Mouse (Mus musculus): ENCODE measurements around the gene Arid1b. TPM values are rescaled to one million over a fixed set of nuclear protein-coding genes. Genes with fewer than 3 reads are reported as not detected.
A peak's percentile ranks its signal among the peaks of the same experiment; 100 is the strongest.

Arid1b gene
- polyA plus RNA-seq, 1 experiment from 2014 or later: 12.9 TPM

DNA sequence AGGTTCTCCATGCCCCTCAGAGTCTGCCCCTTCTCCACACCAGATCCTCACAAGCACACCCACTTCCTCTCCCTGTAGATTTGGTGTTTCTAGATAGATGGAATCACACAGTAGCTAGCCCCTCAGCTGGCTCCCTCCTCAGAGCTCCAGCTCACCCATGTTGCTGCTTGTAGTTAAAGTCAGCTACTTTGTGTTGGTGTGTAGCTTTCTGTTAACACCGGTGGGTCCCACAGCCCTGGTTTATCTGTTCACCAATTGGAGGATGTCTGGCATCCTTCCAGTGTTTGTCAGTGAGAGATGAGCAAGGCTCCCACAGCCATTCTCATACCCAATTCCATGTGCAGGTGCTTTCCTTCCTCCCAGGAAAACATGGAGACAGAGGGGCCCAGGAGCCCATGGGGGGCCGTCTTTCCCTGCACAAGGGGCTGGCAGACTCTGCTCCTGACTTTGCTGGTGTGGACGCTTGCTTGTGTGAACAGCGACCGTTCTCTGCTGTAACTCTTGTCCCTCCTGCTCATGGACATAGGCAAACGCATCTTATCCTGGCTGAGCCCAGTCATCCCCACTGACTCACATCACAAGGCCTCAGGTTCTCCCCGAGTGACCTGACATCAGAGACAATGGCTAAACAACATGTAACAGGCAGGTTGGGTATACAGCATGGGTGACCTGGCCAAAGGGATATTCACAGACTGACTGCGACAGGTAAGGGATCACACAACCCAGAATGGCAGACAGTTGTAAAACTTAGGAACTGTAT lies 200.2 kb downstream of the Arid1b start:
- no peak overlapping the region for H3K9ac ChIP-seq
- H3K36me3 ChIP-seq: no peaks in the 10 kb centered on the region
- H3K27ac ChIP-seq: no peak overlapping the region
- H3K4me1 ChIP-seq: peaks cover 45% of the 10 kb centered on the region
- no peak overlapping the region for H3K4me2 ChIP-seq
- ATAC-seq (replicated peaks; ENCODE audit: low FRiP score): no peak
- whole genome bisulfite sequencing: 78% methylated on average over 8 of the region's 8 CpGs
- H3K4me3 ChIP-seq (replicated peaks): no peak overlapping the region
- H3K27me3 ChIP-seq: no peaks in the 10 kb centered on the region
- no peaks in the 10 kb centered on the region for H3K9me3 ChIP-seq (replicated peaks)

DNA sequence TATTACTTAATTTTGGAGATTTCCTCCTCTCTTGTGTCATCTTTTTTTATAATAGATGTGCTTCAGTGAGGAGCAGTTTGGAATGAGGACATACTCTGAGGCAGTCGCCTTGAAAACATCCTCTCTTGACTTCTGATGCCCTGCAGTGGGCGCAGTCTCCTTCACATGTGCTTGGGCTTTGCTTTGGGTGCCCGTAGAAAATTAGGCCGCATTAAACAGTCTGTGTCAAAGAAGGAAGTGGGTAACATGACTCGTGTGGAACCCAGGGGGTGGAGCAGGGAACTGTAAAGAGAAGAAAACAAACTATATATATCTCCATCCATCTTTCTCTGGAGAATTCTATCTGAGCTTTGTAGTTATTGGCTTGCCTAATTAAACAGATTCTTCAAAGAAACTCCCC lies 201.3 kb downstream of the Arid1b start:
- no peaks in the 10 kb centered on the region for H3K36me3 ChIP-seq
- no peak overlapping the region for H3K27ac ChIP-seq
- ATAC-seq (replicated peaks; ENCODE audit: low FRiP score): 0 out of 2 replicates have a peak, but pooled peaks have one; percentile 11
- 33% methylated on average over 5 of the region's 5 CpGs for WGBS
- no peak overlapping the region for H3K9ac ChIP-seq
- no peak overlapping the region for H3K4me3 ChIP-seq (replicated peaks)
- H3K9me3 ChIP-seq (replicated peaks): no peaks in the 10 kb centered on the region
- no peak overlapping the region for H3K4me2 ChIP-seq
- no peaks in the 10 kb centered on the region for H3K27me3 ChIP-seq
- H3K4me1 ChIP-seq: peaks cover 40% of the 10 kb centered on the region

DNA sequence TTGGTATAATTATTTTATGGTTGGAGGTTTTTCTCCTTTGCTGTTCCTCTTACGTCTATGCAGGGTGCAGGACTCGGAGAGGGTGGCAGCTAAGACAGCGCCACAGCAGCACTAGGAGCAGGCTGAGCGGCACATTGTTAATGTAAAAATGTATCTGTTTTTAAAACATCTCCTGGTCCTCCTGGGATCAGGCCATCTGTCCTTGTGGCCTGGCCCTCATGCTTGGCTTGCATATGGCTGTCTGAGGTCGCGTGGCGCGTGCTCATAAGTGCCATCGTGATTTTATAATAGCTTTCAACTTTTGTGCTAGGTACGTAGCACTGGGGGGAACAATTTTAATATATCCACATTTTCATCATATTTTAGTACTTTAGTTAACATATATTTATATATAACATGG lies 201.9 kb downstream of the Arid1b start:
- Histone ChIP-seq H3K9me3 (replicated peaks) (no peaks in the 10 kb centered on the region), H3K4me2 (no peak overlapping the region), H3K9ac (no peak overlapping the region), H3K4me3 (replicated peaks) (no peak overlapping the region), H3K36me3 (no peaks in the 10 kb centered on the region), H3K4me1 (peaks cover 36% of the 10 kb centered on the region), H3K27ac (no peak overlapping the region), H3K27me3 (no peaks in the 10 kb centered on the region)
- WGBS: 81% methylated on average over 10 of the region's 10 CpGs
- ATAC-seq (replicated peaks; ENCODE audit: low FRiP score): no peak

DNA sequence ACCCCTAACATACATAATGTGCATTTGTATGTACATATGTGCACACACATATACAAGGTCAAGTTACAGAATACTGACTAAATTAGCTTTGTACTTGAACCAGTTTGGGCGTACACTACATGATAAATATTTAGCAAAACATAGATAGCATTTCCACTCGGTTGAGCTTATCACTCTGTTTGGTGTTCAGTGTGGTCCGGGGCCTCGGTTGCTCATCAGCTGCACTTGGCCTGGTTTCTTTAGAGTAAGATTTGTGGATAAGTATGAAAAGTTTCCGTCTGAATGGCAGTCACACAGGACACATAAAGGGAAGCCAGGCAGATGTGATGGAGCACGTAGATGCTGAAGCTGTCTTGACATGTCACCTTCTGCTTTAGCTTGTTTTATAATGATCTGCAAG lies 202.4 kb downstream of the Arid1b start:
- no peak overlapping the region for H3K27ac ChIP-seq
- no peak for ATAC-seq (replicated peaks; ENCODE audit: low FRiP score)
- WGBS: 83% methylated on average over 6 of the region's 6 CpGs

DNA sequence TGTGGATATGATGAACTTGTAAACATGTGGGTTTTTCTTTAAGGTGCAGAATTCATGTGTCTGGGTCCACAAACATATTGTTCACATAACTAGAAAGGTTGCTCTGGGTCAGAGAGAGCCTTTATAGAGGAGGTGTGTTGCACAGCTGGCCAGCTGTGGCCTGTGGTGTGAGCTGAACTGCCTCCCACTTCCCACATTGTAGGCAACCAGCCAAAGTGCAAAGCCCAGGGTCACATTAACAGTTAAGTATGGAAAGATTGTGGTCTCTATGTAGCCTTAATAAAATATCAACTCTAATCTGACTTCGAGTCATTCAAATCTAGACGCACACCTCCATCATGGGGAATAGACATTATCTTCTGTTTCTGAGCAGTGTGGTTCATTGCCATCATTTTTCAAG lies 203.0 kb downstream of the Arid1b start:
- ATAC-seq (replicated peaks; ENCODE audit: low FRiP score): no peak
- Histone ChIP-seq H3K4me2 (no peak overlapping the region), H3K4me3 (replicated peaks) (no peak overlapping the region), H3K9ac (no peak overlapping the region), H3K9me3 (replicated peaks) (no peaks in the 10 kb centered on the region), H3K36me3 (no peaks in the 10 kb centered on the region), H3K27ac (no peak overlapping the region), H3K27me3 (no peaks in the 10 kb centered on the region), H3K4me1 (peaks cover 33% of the 10 kb centered on the region)
- whole genome bisulfite sequencing: 86% methylated on average over 2 of the region's 2 CpGs

More for the DNA sequence above, 202.4 kb downstream of the Arid1b start:
- Histone ChIP-seq H3K4me3 (replicated peaks) (no peak overlapping the region), H3K4me2 (no peak overlapping the region), H3K9me3 (replicated peaks) (no peaks in the 10 kb centered on the region), H3K27me3 (no peaks in the 10 kb centered on the region), H3K4me1 (peaks cover 33% of the 10 kb centered on the region), H3K36me3 (no peaks in the 10 kb centered on the region), H3K9ac (no peak overlapping the region)

DNA sequence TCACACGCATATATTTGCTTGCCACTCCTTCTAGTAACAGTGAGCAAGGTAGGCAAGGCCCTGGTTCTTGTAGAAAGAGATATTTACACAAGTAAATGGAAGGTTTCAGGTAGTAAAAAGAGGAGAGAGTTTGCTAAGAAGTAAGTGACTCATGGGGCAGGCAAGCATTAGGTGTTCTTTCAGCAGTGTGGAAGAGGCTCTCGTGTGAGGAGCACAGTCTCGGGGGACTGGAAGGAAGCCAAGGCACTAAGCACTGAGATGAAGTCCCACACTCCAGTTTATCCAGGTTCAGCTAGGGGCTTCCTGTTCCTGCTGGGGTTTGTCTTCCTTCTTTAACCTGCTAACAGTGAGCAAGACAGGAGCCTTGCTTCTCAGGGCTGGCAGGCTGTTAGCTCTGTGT lies 203.6 kb downstream of the Arid1b start:
- ATAC-seq (replicated peaks; ENCODE audit: low FRiP score): no peak
- H3K4me3 ChIP-seq (replicated peaks): no peak overlapping the region
- H3K27ac ChIP-seq: no peak overlapping the region
- H3K4me2 ChIP-seq: no peak overlapping the region
- no peaks in the 10 kb centered on the region for H3K27me3 ChIP-seq
- H3K4me1 ChIP-seq: peaks cover 35% of the 10 kb centered on the region
- no peaks in the 10 kb centered on the region for H3K36me3 ChIP-seq
- 79% methylated on average over 3 of the region's 3 CpGs for WGBS
- no peak overlapping the region for H3K9ac ChIP-seq
- no peaks in the 10 kb centered on the region for H3K9me3 ChIP-seq (replicated peaks)

DNA sequence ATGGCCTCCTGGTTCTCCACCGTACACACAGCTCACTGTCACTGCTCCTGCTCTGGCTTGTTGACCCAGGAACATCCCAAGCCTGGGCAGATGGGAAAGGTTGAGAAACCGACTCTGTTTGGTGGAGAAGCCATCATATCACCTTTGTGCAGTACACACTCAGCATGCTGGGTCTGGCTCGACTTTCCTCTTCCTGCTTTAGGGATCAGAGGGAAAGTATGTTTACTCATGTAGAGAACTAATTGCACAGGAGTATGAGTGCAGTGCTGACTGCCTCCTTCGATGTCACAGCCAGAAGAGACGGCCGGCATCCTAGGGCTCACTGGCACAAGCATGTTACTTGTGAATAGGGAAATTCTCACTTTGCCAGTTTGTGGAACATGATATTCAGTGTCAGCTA lies 204.1 kb downstream of the Arid1b start:
- no peaks in the 10 kb centered on the region for H3K27me3 ChIP-seq
- no peaks in the 10 kb centered on the region for H3K9me3 ChIP-seq (replicated peaks)
- H3K4me2 ChIP-seq: no peak overlapping the region
- no peak overlapping the region for H3K4me3 ChIP-seq (replicated peaks)
- H3K36me3 ChIP-seq: no peaks in the 10 kb centered on the region
- WGBS: 58% methylated on average over 6 of the region's 6 CpGs
- H3K4me1 ChIP-seq: peaks cover 39% of the 10 kb centered on the region
- no peak for ATAC-seq (replicated peaks; ENCODE audit: low FRiP score)
- H3K9ac ChIP-seq: no peak overlapping the region
- no peak overlapping the region for H3K27ac ChIP-seq

DNA sequence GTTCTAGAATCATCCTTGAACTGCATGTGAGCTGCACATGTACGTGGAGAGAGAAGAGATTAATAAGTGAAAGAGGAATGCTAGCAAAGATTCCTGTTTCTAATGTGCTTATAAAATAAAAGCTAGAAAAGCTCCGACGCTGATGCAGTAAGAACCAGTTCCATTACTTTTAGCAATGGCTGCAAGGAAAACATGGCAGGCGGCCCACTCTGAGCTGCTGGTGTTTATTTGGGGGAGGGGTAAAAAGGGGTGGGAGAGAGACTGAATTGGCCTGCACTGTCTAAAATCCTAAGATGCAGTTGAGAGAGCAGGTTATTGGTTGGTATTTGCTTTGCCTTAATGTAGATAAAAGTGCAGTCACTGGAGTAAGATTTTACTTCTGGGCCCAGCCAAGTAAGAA lies 204.7 kb downstream of the Arid1b start:
- Histone ChIP-seq H3K27me3 (no peaks in the 10 kb centered on the region), H3K4me3 (replicated peaks) (no peak overlapping the region), H3K9ac (no peak overlapping the region), H3K4me1 (peaks cover 43% of the 10 kb centered on the region), H3K9me3 (replicated peaks) (no peaks in the 10 kb centered on the region), H3K36me3 (no peaks in the 10 kb centered on the region), H3K4me2 (no peak overlapping the region), H3K27ac (no peak overlapping the region)
- 66% methylated on average over 4 of the region's 4 CpGs for WGBS
- ATAC-seq (replicated peaks; ENCODE audit: low FRiP score): no peak

DNA sequence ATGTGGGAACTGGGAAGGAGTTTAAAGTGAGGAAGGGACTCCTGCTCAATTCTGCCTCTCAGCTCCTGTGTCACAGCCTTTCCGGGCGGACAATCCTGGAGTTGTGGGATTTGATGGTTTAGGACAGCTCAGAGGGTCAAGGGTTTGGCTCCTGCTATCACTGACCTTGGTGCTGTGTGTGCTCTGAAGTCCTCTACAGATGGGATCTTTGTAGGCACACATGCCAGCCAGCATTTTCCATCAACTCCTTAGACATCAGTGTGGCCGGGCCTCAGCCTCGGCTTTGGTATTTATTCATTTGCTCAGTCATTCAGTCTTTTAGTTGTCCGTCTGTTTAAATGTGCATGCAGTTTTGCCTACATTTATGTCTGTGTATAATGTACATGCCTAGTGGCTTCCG lies 206.5 kb downstream of the Arid1b start:
- Histone ChIP-seq H3K4me1 (peaks cover 34% of the 10 kb centered on the region), H3K27ac (no peak overlapping the region), H3K4me2 (no peak overlapping the region), H3K27me3 (no peaks in the 10 kb centered on the region), H3K9me3 (replicated peaks) (no peaks in the 10 kb centered on the region), H3K36me3 (no peaks in the 10 kb centered on the region), H3K4me3 (replicated peaks) (no peak overlapping the region), H3K9ac (no peak overlapping the region)
- no peak for ATAC-seq (replicated peaks; ENCODE audit: low FRiP score)
- WGBS: 93% methylated on average over 6 of the region's 6 CpGs

DNA sequence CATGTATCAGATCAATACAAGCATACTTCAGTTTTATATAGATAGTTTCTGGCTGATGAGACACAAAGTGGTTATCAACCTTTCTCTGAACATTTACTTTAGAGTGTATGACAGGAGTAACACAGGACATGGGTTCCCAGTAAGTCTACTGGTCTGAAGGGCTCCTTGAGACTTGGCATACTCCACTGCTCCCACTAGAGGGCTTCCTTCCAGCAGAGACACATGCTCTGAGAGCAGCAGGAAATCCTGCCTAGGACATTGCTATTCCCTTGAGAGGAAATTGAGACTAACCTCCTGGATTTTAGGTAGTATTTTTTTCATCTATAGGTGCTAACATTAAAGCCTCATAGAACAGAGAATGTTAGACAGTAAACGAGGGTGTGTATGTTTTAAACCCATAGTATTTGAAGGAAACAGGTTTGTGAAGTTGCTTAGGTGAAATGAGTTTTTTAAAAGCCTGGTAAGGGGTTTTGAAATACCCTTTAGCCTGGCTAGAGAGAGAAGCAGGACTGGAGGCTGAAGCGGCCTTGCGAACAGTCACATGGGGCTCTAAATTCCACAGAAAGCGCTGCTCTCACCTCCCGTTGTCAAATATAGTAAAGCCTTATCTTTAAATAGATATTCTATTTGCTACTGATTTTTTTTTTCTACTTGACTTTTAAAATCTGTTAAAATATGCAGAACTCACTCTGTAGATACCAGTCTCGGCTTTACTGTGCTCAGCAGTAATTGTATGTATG lies 207.9 kb downstream of the Arid1b start:
- 75% methylated on average over 6 of the region's 6 CpGs for WGBS

DNA sequence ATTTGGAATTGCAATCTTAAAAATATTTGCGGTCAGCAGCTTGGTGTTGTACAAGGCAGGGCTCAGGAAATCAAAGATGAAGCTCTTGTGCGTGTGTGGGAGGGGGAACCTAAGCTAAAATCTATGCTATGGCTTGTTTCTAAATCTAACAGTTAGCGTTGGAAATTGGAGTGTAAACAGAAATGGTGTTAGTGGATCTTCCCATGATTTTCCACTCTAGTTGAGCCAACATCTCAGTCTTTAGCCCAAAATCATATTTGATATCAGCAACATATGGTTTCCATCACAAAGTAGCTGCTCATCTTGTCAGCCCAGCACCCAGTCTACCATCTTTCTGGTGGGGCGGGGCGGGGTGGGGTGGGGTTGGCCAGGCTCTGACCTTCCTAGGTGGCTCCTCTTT lies 208.6 kb downstream of the Arid1b start:
- H3K36me3 ChIP-seq: no peaks in the 10 kb centered on the region
- no peak for ATAC-seq (replicated peaks; ENCODE audit: low FRiP score)
- H3K27ac ChIP-seq: no peak overlapping the region
- H3K4me1 ChIP-seq: peaks cover 39% of the 10 kb centered on the region
- no peak overlapping the region for H3K4me3 ChIP-seq (replicated peaks)
- H3K27me3 ChIP-seq: no peaks in the 10 kb centered on the region
- 90% methylated on average over 5 of the region's 5 CpGs for WGBS
- no peak overlapping the region for H3K4me2 ChIP-seq
- no peak overlapping the region for H3K9ac ChIP-seq
- H3K9me3 ChIP-seq (replicated peaks): no peaks in the 10 kb centered on the region

More for the DNA sequence above, 207.9 kb downstream of the Arid1b start:
- H3K4me1 ChIP-seq: peaks cover 39% of the 10 kb centered on the region
- no peaks in the 10 kb centered on the region for H3K27me3 ChIP-seq
- no peak overlapping the region for H3K27ac ChIP-seq
- H3K4me3 ChIP-seq (replicated peaks): no peak overlapping the region
- no peak overlapping the region for H3K9ac ChIP-seq
- H3K9me3 ChIP-seq (replicated peaks): no peaks in the 10 kb centered on the region
- no peaks in the 10 kb centered on the region for H3K36me3 ChIP-seq
- no peak overlapping the region for H3K4me2 ChIP-seq
- ATAC-seq (replicated peaks; ENCODE audit: low FRiP score): peak; percentile 59; the same call in 1 of the 2 replicates

DNA sequence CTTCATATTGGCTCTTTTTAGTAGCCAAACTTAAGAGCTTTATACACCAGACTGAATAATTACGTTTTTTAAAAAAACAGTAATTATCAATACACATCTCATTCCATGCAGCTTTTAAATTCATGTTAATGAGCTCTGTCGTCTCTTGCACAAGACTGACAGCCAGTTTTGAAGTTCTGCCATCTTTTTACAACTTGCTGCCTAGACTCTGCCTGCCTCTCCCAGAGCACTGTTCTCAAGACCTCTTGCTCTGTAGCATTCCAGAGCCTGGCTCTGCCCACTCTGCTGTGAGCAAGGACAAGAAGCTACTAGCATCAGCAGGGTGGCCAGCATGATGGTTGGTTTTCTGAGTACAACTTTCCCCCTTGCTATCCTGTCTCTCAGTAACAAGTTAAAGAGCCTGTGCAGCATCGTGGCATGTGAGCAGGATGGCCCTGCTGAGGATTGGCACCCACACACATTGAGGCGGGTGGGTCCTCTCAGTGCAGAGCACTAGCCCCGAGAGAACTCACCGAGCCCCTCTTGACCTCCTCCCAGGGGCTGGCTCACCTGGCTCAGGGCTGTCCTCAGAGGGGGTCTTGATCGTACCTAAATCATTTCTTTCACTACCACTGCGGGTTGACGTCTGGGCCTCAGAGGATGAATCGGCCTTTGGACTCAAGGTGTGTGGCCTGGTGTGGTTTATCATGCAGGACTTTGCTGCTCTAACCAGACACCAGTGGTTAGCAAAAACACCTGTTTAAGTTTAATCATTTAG lies 209.4 kb downstream of the Arid1b start:
- H3K27ac ChIP-seq: 0 out of 2 replicates have a peak overlapping the region, but pooled peaks have one; percentile 10
- H3K4me3 ChIP-seq (replicated peaks): no peak overlapping the region
- 80% methylated on average over 10 of the region's 10 CpGs for WGBS
- peaks cover 34% of the 10 kb centered on the region for H3K4me1 ChIP-seq
- H3K4me2 ChIP-seq: no peak overlapping the region
- ATAC-seq (replicated peaks; ENCODE audit: low FRiP score): no peak; the same call in 1 of the 2 replicates
- no peaks in the 10 kb centered on the region for H3K9me3 ChIP-seq (replicated peaks)
- H3K36me3 ChIP-seq: no peaks in the 10 kb centered on the region
- no peak overlapping the region for H3K9ac ChIP-seq
- no peaks in the 10 kb centered on the region for H3K27me3 ChIP-seq
